Mouse (Mus musculus): ENCODE measurements at regions not wholly inside any gene's neighbourhood (a gene's known extent, or its start where the extent isn't known, plus 50 kb on each side); places are given as distances from the start of the nearest gene placed in this dataset.

- TF ChIP-seq POLR2A (IDR thresholded peaks at IDR 0.05; ENCODE audit: low read depth, low read length) (no peak), CTCF (IDR thresholded peaks at IDR 0.05; ENCODE audit: borderline replicate concordance, insufficient read depth, low read length) (no peak)
Measured at GRCm38 (mm10) chr16:84583323-84583722, 68.4 kb downstream of the A730009L09Rik start.
